Mouse (Mus musculus): Measurements from ENCODE around the gene Rnf20.

Gene Rnf20

GRCm38 (mm10) chr4:49631319-49632138 lies at the start of gene Rnf20:
Gene Rnf20 (plus strand): TSS chr4:49632006.
- DNase-seq (ENCODE audit: low spot score in 2 of 2), result peak; percentile 93 to 97

DNA sequence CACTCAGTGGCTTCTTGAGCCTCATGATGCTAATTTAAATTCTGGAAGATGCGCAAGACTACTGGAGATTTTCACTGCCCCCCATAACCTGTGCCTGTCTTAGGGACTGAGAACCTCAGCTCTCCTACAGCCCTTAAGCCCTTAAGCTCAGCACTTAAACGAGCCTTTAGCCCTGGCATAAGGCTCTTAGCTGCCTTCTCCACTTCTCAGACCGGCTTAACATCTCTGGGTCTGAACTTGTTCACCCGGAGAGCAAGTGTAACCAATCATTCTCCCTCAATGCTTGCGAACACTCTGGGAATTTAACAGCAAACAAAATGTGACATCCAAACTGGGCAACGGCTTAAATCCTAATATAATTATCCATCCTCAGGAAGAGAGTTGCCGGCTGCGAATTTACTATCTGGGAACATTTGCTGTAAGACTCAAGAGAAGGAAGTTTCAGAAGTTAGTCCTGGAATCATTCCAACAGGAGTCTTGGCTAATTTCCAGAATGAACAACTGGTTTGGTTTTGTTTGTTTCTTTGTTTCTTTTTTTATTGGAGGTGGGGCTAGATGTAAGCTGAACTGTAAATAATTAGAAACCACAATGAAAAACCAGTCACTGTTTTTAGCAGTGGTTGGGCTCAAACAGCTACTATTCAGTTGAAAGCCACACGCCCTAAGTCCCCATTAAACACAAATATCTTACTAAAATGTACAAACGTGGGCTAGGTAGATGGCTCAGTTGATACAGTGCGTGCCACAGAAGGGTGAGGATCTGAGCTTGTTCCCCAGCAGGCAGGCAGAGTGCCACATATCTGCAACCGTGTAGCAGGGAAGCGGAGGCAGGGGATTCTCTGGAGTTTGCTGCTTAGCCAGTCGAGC lies 47.6 kb upstream of the Rnf20 start:
- no peak for DNase-seq (ENCODE audit: low spot score in 2 of 2)

DNA sequence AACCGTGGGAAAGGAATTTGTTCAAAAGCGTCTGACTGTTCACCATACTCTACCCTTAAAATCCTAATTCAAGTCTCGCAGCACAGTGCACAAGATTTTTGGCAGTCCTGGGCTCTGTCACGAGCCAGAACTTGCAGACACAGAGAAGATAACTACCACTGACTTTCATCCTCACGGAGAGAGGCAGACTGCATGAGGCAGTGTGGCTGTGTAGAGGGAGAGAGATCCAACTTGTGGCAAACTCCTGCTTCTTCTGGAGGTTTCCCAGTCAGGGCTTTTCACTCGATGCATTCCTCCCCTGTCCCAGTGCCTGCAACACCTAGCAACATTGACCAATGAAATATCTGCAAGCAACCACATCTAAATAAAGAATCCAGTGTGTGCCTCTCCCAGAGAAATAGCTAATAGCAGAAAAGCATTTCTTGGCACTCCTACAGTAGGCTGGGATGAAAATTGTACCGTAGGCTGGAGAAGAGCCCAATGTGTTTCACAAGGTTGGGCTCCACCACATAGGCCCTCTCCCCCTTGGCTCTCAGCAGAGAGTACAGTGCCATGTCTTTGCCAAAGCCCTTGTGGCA lies 46.2 kb upstream of the Rnf20 start:
- no peak for DNase-seq (ENCODE audit: low spot score in 2 of 2)

DNA sequence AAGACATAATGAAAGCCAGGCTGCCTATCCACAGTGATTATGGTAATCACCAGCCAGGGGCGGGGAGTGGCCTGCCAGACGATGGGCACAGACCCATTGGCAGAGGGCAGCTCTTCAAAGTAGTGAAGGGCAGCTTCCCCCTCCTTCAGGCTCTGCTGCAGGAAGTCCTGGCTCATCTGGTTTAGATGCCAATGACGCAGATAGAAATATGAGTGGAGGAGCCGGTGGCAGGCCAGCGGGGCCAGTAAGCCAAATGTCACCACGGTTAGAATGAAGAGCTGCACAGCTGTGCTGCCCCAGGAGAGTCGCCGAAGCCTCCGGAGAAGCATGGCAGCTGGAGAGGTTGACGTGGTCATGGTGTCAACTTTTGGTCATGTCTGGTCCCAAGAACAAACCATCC lies 45.0 kb upstream of the Rnf20 start:
- DNase-seq (ENCODE audit: low spot score in 2 of 2), result no peak

- DNase-seq (ENCODE audit: low spot score in 2 of 2), result no peak
Measured at GRCm38 (mm10) chr4:49590152-49590551, 41.7 kb upstream of the Rnf20 start.

GRCm38 (mm10) chr4:49596846-49597182 lies 35.0 kb upstream of the Rnf20 start:
- DNase-seq (ENCODE audit: low spot score in 2 of 2), result no peak

DNA sequence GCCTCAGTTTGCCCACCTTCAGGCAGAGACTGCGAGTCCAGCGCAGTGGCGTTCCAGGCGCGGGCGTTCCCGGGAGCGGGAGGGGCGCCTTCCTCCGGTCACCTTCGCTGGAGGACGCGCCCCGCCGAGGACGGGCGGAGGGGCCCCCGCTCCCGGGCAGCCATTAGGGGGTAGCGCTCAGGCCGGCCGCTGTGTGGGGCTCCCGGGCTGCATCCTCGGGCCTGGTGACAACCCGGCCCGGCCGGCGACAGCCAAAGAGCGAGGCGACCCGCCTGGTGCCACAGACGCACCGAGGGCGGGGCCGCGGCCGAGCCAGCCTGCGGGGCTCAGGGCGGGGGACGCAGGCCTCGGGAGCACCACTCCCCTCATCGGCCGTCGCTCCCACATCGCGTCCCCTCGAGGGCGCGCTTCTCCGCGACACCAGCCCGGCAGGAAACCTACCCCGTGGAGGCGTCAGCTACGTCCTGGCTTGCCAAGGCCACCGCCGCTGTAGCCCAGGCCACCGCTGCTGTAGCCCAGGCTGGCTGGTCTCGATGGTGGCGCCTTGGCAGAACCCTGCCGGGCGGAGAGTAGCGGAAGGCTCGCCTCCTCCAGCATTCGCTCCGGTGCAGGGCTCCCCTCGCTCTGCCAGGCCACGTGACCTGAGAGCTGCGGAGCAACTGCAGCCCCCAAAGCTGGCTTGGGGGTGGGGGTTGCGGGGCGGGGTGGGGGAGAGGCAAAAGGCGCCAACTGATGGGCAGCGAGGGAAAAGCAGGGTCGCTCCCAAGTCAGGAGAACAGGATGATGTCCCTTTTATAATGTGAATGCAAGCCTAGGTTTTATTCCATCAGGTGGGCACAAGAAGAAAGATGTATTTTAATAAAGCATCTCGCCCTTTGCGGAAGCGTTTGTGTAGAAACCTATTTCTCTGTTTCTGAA lies 34.4 kb upstream of the Rnf20 start, which contains the start of gene Tmem246:
TSS of gene Tmem246 (minus strand) at position 694 of the 918 bp plus-strand sequence.
- peak; percentile 66 to 69 for DNase-seq (ENCODE audit: low spot score in 2 of 2)

GRCm38 (mm10) chr4:49603161-49603560 lies 28.6 kb upstream of the Rnf20 start:
- DNase-seq (ENCODE audit: low spot score in 2 of 2), result no peak

DNA sequence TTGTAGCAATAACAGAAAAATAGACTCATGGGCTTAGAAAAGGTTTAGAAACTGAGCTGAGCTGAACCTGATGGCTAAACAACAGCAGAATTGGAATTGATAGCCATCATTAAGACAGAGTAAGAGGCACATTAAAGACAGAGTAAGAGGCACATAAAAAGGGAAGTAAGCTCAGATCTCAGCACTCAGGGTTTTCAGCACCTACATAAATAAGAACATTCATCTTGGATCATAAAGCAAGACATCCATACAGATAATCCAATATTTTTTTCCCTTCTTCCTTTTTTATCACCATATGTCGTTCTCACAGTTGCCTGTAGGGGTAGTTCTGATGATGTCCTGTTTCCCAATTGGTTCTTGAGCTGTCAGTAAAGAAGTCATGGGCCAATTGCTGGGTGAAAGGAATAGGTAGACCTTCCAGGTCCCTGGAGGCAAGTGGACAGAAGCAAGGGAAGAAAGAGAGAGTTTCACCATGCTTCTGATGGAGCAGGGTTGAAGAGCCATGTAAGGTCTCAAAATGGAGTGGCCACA lies 27.7 kb upstream of the Rnf20 start:
- no peak for DNase-seq (ENCODE audit: low spot score in 2 of 2)

- no peak for DNase-seq (ENCODE audit: low spot score in 2 of 2)
Measured at GRCm38 (mm10) chr4:49604616-49605015, 27.2 kb upstream of the Rnf20 start.

GRCm38 (mm10) chr4:49605459-49605858 lies 26.3 kb upstream of the Rnf20 start:
- no peak for DNase-seq (ENCODE audit: low spot score in 2 of 2)

GRCm38 (mm10) chr4:49616924-49617323 lies 14.9 kb upstream of the Rnf20 start:
- DNase-seq (ENCODE audit: low spot score in 2 of 2), result peak in 1 of 2 experiments; percentile 9

GRCm38 (mm10) chr4:49619861-49620260 lies 11.9 kb upstream of the Rnf20 start:
- peak in 1 of 2 experiments; percentile 7 for DNase-seq (ENCODE audit: low spot score in 2 of 2)

DNA sequence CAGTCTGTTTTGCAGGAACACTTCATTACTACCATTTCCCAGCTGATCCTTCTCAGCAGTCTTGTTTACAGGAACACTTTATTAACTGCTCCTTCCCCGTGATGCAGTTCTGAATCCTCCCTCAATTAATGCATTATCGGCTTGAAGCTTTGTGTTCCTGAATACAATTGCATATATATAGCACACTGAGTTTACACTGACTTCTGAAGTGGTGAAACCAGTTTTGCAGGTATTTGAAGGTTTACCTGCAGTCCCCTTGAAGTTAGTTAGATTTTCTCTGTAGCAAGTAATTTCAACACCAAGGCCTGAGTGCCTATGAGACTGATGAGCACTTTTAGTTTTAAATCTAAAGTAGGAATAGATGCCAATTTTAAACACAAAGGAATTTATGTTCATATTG lies 9.5 kb upstream of the Rnf20 start:
- no peak for DNase-seq (ENCODE audit: low spot score in 2 of 2)

- no peak for DNase-seq (ENCODE audit: low spot score in 2 of 2)
Measured at GRCm38 (mm10) chr4:49623916-49624315, 7.9 kb upstream of the Rnf20 start.

- peak in 1 of 2 experiments; percentile 13 for DNase-seq (ENCODE audit: low spot score in 2 of 2)
Measured at GRCm38 (mm10) chr4:49624969-49625368, 6.8 kb upstream of the Rnf20 start.

GRCm38 (mm10) chr4:49626973-49627372 lies 4.8 kb upstream of the Rnf20 start:
- DNase-seq (ENCODE audit: low spot score in 2 of 2), result peak; percentile 51 to 81

GRCm38 (mm10) chr4:49628941-49629340 lies 2.9 kb upstream of the Rnf20 start:
- no peak for DNase-seq (ENCODE audit: low spot score in 2 of 2)

GRCm38 (mm10) chr4:49632139-49632481 lies 304 bp downstream of the Rnf20 start:
- no peak for DNase-seq (ENCODE audit: low spot score in 2 of 2)

- DNase-seq (ENCODE audit: low spot score in 2 of 2), result no peak
Measured at GRCm38 (mm10) chr4:49637821-49638220, 6.0 kb downstream of the Rnf20 start.

GRCm38 (mm10) chr4:49639913-49640312 lies 8.1 kb downstream of the Rnf20 start:
- DNase-seq (ENCODE audit: low spot score in 2 of 2), result no peak

Measured in urinary bladder, postnatal 4 days (tissue).